Mouse (Mus musculus) B cell, adult 62 days (primary cell): Measurements from ENCODE around the gene Pld6. TPM values are rescaled to one million over a fixed set of nuclear protein-coding genes. Genes with fewer than 3 reads are reported as not detected.

Experiments
- total RNA-seq: library from RNA; stranded (reverse); gene quantifications from 4 replicates; pipeline ENCODE4 v1.2.4, GENCODE M21; 2023

Pld6 gene
- 0.41 to 1.1 TPM (median 0.46 TPM) in 3 of 4 replicates, not detected in the other for total RNA-seq

GRCm38 (mm10) chr11:59787199-59787781 lies at the start of gene Pld6:
Gene Pld6, minus strand, starts transcription at chr11:59787645.

GRCm38 (mm10) chr11:59809670-59810474 lies 22.4 kb upstream of the Pld6 start, which contains the start of gene Flcn:
Gene Flcn, minus strand, starts transcription at chr11:59810016.

Other genes starting within 250 kb of the Pld6 start
- gene Nlrp3, start 246.1 kb downstream of the Pld6 start, total RNA-seq: 0.94 to 3.2 TPM (median 1.5 TPM) in 4 replicates
- gene Olfr222, start 211.4 kb downstream of the Pld6 start, total RNA-seq: not detected in 4 replicates
- not detected in 4 replicates for gene Olfr223, start 194.4 kb downstream of the Pld6 start, total RNA-seq
- gene Mprip, start 126.3 kb downstream of the Pld6 start, total RNA-seq: 82.5 to 102 TPM (median 85.8 TPM) in 4 replicates
- 122 to 136 TPM (median 128 TPM) in 4 replicates for gene Flcn, start 22.4 kb upstream of the Pld6 start, total RNA-seq
- gene Nt5m, start 51.8 kb upstream of the Pld6 start, total RNA-seq: 7.2 to 11.7 TPM (median 10.5 TPM) in 4 replicates
- 87.0 to 108 TPM (median 102 TPM) in 4 replicates for gene Cops3, start 52.2 kb upstream of the Pld6 start, total RNA-seq
- gene Med9, start 160.6 kb upstream of the Pld6 start, total RNA-seq: 8.5 to 10.8 TPM (median 9.2 TPM) in 4 replicates
- gene Rasd1, start 177.3 kb upstream of the Pld6 start, total RNA-seq: 10.8 to 13.2 TPM (median 12.4 TPM) in 4 replicates